Mouse (Mus musculus): Measurements from ENCODE around the gene Pax7. TPM values are rescaled to one million over a fixed set of nuclear protein-coding genes. Genes with fewer than 3 reads are reported as not detected.

Gene Pax7
- polyA plus RNA-seq, 1 experiment from 2014 or later: 0.24 TPM

DNA sequence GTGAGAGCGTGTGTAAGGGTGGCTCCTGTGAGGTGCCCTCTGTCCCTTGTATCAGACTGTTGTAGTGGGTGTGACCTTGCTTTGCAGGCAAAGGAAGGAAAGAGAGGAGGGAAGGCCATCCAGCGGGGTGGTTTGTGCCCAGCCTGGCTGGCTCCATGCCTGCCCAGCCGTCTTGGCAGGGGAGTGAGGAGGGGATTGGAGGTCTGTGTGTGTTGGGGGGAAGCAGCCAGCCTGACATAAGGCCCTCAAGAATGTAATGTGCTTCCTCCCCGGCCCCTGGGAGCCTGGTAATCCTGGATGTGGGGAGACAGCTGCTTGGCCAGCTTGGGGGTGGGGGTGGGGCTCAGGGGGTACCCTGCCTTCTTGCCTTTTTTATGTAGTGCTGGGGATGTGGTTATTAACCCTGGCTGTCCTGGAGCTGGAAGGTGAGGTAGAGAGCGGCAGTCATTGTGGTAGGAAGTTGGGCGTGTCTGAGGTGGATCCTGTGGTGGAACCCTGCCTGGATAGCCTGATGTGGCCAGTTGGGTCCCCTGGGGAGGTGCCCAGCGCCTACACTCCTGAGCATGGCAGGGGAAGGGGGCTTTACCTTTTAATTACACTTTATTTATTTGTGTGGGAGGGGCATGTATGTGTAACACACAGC is 143.6 kb downstream of the Pax7 start:
- Histone ChIP-seq H3K36me3 (ENCODE audit: control insufficient read depth, insufficient read depth, low read length) (no peaks in the 10 kb centered on the region), H3K4me1 (ENCODE audit: control insufficient read depth, insufficient read depth, low read depth, low read length) (0 out of 2 replicates have a peak, but pooled peaks cover 2% of the 10 kb centered on the region), H3K9ac (ENCODE audit: low read depth, low read length) (no peak overlapping the region), H3K27ac (ENCODE audit: low read depth, low read length) (no peak overlapping the region), H3K9me3 (ENCODE audit: control insufficient read depth, low read length) (no peaks in the 10 kb centered on the region), H3K4me3 (ENCODE audit: low read length) (no peak overlapping the region), H3K4me2 (ENCODE audit: low read length) (no peak overlapping the region), H3K27me3 (replicated peaks; ENCODE audit: control insufficient read depth, insufficient read depth, low read length) (peaks cover 2% of the 10 kb centered on the region; the same call in 1 of the 2 replicates)
- no peak for ATAC-seq
- 31% methylated on average over 7 of the region's 7 CpGs for WGBS

DNA sequence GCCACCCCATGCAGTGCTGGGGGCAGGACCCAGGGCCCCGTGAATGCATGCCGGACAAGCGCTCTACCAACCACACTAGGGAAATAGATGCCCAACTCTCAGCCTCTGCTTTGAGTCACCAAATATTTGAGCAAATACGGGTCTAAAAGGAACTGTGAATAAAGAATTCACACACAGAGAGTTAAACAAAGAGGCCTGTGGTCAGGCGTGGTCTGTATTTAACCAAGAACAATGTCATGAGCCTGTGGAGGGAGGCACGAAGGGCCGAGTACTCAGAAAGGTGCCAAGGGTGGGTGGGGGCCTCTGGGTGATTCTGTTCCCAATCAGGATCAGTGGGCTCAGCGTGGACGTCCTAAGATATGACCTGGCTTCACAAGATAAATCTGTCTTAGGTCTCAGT is 145.3 kb downstream of the Pax7 start:
- Histone ChIP-seq H3K27me3 (replicated peaks; ENCODE audit: control insufficient read depth, insufficient read depth, low read length) (no peaks in the 10 kb centered on the region; the same call in 1 of the 2 replicates), H3K9me3 (ENCODE audit: control insufficient read depth, low read length) (no peaks in the 10 kb centered on the region), H3K27ac (ENCODE audit: low read depth, low read length) (no peak overlapping the region), H3K9ac (ENCODE audit: low read depth, low read length) (no peak overlapping the region), H3K4me3 (ENCODE audit: low read length) (no peak overlapping the region), H3K4me2 (ENCODE audit: low read length) (no peak overlapping the region), H3K4me1 (ENCODE audit: control insufficient read depth, insufficient read depth, low read depth, low read length) (0 out of 2 replicates have a peak, but pooled peaks cover 2% of the 10 kb centered on the region), H3K36me3 (ENCODE audit: control insufficient read depth, insufficient read depth, low read length) (no peaks in the 10 kb centered on the region)
- WGBS: 39% methylated on average over 9 of the region's 9 CpGs
- no peak for ATAC-seq

Other genes starting within 250 kb of the Pax7 start
- gene Gm21969, start 230.3 kb downstream of the Pax7 start, polyA plus RNA-seq (2015; fragmentation: Nextera tagmentation; extraction: Ambion mirVana): not detected in 2 replicates
- 31.9 and 35.4 TPM in 2 replicates for gene Aldh4a1, start 210.7 kb downstream of the Pax7 start, polyA plus RNA-seq (2015; fragmentation: Nextera tagmentation; extraction: Ambion mirVana)
- not detected in 2 replicates for gene Tas1r2, start 180.0 kb downstream of the Pax7 start, polyA plus RNA-seq (2015; fragmentation: Nextera tagmentation; extraction: Ambion mirVana)
- 0.68 and 0.76 TPM in 2 replicates for gene Klhdc7a, start 134.5 kb upstream of the Pax7 start, polyA plus RNA-seq (2015; fragmentation: Nextera tagmentation; extraction: Ambion mirVana)